Mouse (Mus musculus): ENCODE measurements around the gene Mapk3. TPM values are rescaled to one million over a fixed set of nuclear protein-coding genes. Genes with fewer than 3 reads are reported as not detected.

The Mapk3 gene
- polyA plus RNA-seq, 1 experiment from 2014 or later = 94.8 TPM

DNA sequence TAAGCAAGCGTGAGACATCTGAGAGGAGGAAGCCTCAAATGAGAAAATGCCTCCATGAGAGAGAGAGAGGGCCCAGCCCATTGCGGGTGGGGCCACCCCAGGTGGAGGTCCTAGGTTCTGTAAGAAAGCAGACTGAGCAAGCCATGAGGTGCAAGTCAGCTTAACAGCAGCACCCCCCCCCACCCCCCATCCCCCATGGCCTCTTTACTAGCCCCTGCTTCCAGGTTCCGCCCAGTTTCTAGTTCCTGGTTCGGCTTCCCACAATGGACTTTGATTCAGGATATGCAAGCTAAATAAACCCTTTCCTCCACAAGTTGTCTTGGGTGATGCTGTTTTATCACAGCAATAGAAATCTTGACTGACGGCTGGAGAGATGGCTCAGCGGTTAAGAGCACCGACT is 10.6 kb upstream of the Mapk3 start:
- Histone ChIP-seq H3K4me3 (replicated peaks; ENCODE audit: low read length) (no peak overlapping the region), H3K36me3 (ENCODE audit: control insufficient read depth, insufficient read depth, low read length) (no peaks in the 10 kb centered on the region), H3K9me3 (replicated peaks; ENCODE audit: control insufficient read depth, low read length) (no peaks in the 10 kb centered on the region), H3K4me2 (ENCODE audit: low read depth, low read length) (no peak overlapping the region), H3K4me1 (ENCODE audit: control insufficient read depth, insufficient read depth, low read length) (no peaks in the 10 kb centered on the region), H3K9ac (ENCODE audit: low read length) (no peak overlapping the region), H3K27me3 (ENCODE audit: control insufficient read depth, insufficient read depth, low read length) (no peaks in the 10 kb centered on the region), H3K27ac (ENCODE audit: low read length) (peak overlapping the region; percentile 46; the same call in 1 of the 2 replicates)
- no peak for ATAC-seq (ENCODE audit: insufficient read depth, low FRiP score)
- WGBS = 65% methylated on average over 7 of the region's 7 CpGs

DNA sequence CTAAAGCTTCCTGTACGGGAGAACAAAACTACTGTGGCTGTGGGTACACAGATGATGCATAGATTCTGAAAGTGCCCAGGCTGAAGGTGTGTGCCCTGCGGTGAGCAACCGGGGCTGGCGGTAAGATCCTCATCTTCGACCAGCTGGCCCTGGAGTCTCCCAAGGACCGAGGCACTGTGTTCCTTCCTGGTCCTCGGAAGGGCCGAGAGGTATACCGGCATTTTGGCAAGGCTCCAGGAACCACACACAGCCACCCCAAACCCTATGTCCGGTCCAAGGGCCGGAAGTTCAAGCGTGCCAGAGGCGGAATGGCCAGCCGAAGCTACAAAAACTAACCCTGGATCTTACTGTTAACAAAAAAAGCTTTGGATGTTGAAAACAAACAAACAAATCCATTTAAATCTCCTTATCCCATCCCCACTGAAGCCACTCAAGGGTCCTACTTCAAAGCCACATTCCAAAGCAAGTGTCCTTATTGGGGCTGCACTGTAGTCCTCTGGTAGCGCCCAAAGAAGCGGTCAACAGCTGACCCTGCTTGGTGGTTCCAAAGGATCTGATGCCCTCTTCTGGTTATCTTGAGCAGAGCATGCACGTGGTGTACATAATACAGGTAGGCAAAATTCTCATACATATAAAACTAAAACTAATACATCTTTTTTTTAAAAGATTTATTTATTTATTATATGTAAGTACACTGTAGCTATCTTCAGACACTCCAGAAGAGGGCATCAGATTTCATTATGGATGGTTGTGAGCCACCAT is 9.6 kb upstream of the Mapk3 start:
- no peaks in the 10 kb centered on the region for H3K27me3 ChIP-seq (ENCODE audit: control insufficient read depth, insufficient read depth, low read length)
- no peak overlapping the region for H3K27ac ChIP-seq (ENCODE audit: low read length)
- WGBS = 94% methylated on average over 17 of the region's 17 CpGs
- no peak for ATAC-seq (ENCODE audit: insufficient read depth, low FRiP score)
- no peaks in the 10 kb centered on the region for H3K36me3 ChIP-seq (ENCODE audit: control insufficient read depth, insufficient read depth, low read length)
- H3K9me3 ChIP-seq (replicated peaks; ENCODE audit: control insufficient read depth, low read length) = no peaks in the 10 kb centered on the region
- H3K4me3 ChIP-seq (replicated peaks; ENCODE audit: low read length) = no peak overlapping the region
- no peak overlapping the region for H3K4me2 ChIP-seq (ENCODE audit: low read depth, low read length)
- no peaks in the 10 kb centered on the region for H3K4me1 ChIP-seq (ENCODE audit: control insufficient read depth, insufficient read depth, low read length)
- no peak overlapping the region for H3K9ac ChIP-seq (ENCODE audit: low read length)

DNA sequence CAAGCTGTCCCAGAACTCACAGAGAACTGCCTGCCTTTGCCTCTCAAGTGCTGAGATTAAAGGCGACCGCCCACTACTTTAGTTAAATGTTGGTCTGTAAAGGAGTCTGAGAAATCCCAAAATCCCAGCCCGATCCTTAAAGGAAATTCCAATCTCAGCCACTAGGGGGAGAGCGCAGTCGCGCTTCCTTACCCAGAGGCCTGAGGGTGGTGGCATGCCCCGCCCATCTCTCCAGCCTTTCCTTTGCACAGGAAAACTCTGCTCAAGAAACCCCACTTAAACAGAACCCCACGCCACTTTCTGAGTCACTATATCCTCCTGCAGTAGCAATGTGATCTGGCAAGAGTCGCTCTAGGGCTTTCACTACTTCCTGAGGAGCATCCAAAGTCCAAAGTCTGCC is 4.5 kb upstream of the Mapk3 start:
- H3K9ac ChIP-seq (ENCODE audit: low read length) = peak overlapping the region; percentile 65
- H3K4me2 ChIP-seq (ENCODE audit: low read depth, low read length) = peak overlapping the region; percentile 34; the same call in 1 of the 2 replicates
- H3K4me1 ChIP-seq (ENCODE audit: control insufficient read depth, insufficient read depth, low read length) = peaks cover 4% of the 10 kb centered on the region; the same call in 1 of the 2 replicates
- H3K36me3 ChIP-seq (ENCODE audit: control insufficient read depth, insufficient read depth, low read length) = no peaks in the 10 kb centered on the region
- H3K27me3 ChIP-seq (ENCODE audit: control insufficient read depth, insufficient read depth, low read length) = no peaks in the 10 kb centered on the region
- H3K9me3 ChIP-seq (replicated peaks; ENCODE audit: control insufficient read depth, low read length) = no peaks in the 10 kb centered on the region
- peak overlapping the region; percentile 31; the same call in 1 of the 2 replicates for H3K27ac ChIP-seq (ENCODE audit: low read length)
- WGBS = 2% methylated on average over 9 of the region's 9 CpGs
- H3K4me3 ChIP-seq (replicated peaks; ENCODE audit: low read length) = no peak overlapping the region; the same call in 1 of the 2 replicates
- ATAC-seq (ENCODE audit: insufficient read depth, low FRiP score) = peak; percentile 67

DNA sequence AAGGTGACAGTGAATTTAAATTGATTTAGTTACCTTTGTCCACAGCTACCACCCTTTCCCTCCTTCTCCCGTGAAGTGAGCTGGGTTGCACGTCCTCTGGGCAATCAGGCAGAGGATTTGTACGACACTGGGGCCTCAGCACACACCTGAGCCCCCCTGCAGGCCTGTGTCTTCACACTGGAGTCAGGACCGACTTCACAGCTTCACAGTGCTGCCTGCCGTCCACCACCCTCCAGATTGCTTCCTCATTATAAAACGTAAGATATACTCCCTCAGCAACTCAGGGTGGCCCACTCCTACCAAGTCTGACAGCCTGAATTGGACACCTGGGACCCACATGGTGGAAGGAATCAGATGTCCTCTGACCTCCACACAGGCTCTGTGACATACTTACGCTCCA is 862 bp upstream of the Mapk3 start:
- ATAC-seq (ENCODE audit: insufficient read depth, low FRiP score) = no peak
- Histone ChIP-seq H3K4me3 (replicated peaks; ENCODE audit: low read length) (no peak overlapping the region), H3K9me3 (replicated peaks; ENCODE audit: control insufficient read depth, low read length) (no peaks in the 10 kb centered on the region), H3K36me3 (ENCODE audit: control insufficient read depth, insufficient read depth, low read length) (peaks cover 4% of the 10 kb centered on the region; the same call in 1 of the 2 replicates), H3K4me2 (ENCODE audit: low read depth, low read length) (no peak overlapping the region), H3K4me1 (ENCODE audit: control insufficient read depth, insufficient read depth, low read length) (peaks cover 34% of the 10 kb centered on the region), H3K9ac (ENCODE audit: low read length) (peak overlapping the region; percentile 59; the same call in 1 of the 2 replicates), H3K27me3 (ENCODE audit: control insufficient read depth, insufficient read depth, low read length) (no peaks in the 10 kb centered on the region), H3K27ac (ENCODE audit: low read length) (no peak overlapping the region)
- WGBS = 72% methylated on average over 7 of the region's 7 CpGs

DNA sequence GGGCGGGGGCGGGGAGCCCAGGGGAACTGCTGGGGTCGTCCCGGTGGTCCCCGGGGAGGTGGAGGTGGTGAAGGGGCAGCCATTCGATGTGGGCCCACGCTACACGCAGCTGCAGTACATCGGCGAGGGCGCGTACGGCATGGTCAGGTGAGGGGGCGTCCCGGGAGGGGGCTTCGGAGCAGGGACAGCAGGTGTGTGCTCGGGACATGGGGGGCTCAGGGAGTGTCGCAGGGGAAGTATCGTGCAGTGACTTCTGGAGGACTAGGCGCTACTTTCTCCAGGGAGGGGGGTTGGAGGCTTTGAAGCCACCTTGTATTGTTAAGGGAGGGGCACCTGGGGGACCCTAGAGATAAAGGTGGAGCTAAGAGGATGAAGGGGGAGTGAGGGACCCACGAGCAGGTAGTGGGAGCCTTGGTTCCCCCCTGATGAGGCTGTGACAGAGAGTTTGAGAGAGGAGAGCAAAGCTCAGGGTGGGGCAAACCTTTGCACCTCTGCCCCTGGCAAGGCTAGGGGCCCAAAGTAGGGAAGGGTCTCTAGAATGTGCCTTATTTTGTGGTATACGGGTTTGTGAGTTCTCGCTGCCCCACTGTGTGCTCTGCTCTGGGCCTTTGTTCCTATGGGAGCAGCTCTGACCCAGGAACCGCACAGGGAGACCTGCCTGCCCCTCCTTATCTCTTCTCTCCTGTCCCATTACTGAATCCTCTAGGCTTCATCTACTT is 430 bp downstream of the Mapk3 start:
- no peaks in the 10 kb centered on the region for H3K27me3 ChIP-seq (ENCODE audit: control insufficient read depth, insufficient read depth, low read length)
- peak overlapping the region; percentile 81 for H3K4me3 ChIP-seq (replicated peaks; ENCODE audit: low read length)
- peak overlapping the region; percentile 92 for H3K4me2 ChIP-seq (ENCODE audit: low read depth, low read length)
- peak overlapping the region; percentile 92 for H3K9ac ChIP-seq (ENCODE audit: low read length)
- ATAC-seq (ENCODE audit: insufficient read depth, low FRiP score) = peak; percentile 12
- peak overlapping the region; percentile 99 for H3K27ac ChIP-seq (ENCODE audit: low read length)
- peaks cover 11% of the 10 kb centered on the region for H3K36me3 ChIP-seq (ENCODE audit: control insufficient read depth, insufficient read depth, low read length)
- under 1% methylated on average over 22 of the region's 24 CpGs for WGBS
- no peaks in the 10 kb centered on the region for H3K9me3 ChIP-seq (replicated peaks; ENCODE audit: control insufficient read depth, low read length)
- peaks cover 34% of the 10 kb centered on the region for H3K4me1 ChIP-seq (ENCODE audit: control insufficient read depth, insufficient read depth, low read length)

DNA sequence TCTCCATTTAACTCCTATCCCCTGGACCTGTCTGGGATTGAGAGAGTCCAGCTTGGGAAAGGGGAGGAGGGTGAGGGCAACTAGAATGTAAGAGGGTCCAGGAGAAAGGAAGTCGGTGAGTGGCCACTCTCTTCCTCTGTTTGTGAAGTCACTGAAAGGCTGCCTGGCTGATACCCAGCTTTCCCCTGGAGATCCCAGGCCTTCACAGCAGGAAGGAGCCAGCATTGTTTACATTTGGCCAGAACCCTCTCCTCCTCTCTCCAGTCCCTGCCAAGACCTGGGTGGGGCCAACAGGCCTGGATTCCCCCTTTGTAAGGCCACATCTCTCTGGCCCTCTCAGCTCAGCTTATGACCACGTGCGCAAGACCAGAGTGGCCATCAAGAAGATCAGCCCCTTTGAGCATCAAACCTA is 996 bp downstream of the Mapk3 start:
- H3K4me2 ChIP-seq (ENCODE audit: low read depth, low read length) = peak overlapping the region; percentile 92
- H3K36me3 ChIP-seq (ENCODE audit: control insufficient read depth, insufficient read depth, low read length) = peaks cover 16% of the 10 kb centered on the region
- H3K9me3 ChIP-seq (replicated peaks; ENCODE audit: control insufficient read depth, low read length) = no peaks in the 10 kb centered on the region
- H3K27me3 ChIP-seq (ENCODE audit: control insufficient read depth, insufficient read depth, low read length) = no peaks in the 10 kb centered on the region
- WGBS = 15% methylated on average over 3 of the region's 3 CpGs
- H3K9ac ChIP-seq (ENCODE audit: low read length) = peak overlapping the region; percentile 92
- H3K4me1 ChIP-seq (ENCODE audit: control insufficient read depth, insufficient read depth, low read length) = peaks cover 30% of the 10 kb centered on the region
- H3K27ac ChIP-seq (ENCODE audit: low read length) = peak overlapping the region; percentile 99
- ATAC-seq (ENCODE audit: insufficient read depth, low FRiP score) = peak; percentile 79
- H3K4me3 ChIP-seq (replicated peaks; ENCODE audit: low read length) = peak overlapping the region; percentile 81

DNA sequence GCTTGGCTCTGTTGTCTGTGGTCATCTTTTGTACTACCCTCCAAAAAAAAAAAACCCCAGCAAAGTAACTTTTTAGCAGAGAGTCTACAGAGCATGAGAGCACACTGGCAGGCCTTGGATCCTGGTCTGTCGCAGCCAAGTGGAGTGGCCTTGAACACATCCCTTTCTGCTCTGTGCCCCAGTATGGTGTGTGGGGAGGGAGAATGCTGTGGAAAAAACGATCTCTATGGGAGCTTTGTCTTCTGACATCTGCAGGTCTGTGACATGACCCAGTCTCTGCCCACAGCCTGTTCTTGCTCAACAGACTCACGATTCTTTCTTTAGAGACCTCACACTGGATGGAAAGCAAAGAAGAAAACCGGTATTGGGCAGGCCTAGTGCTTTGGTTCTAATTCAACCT is 1.6 kb downstream of the Mapk3 start:
- Histone ChIP-seq H3K27me3 (ENCODE audit: control insufficient read depth, insufficient read depth, low read length) (no peaks in the 10 kb centered on the region), H3K4me1 (ENCODE audit: control insufficient read depth, insufficient read depth, low read length) (peaks cover 33% of the 10 kb centered on the region), H3K4me3 (replicated peaks; ENCODE audit: low read length) (peak overlapping the region; percentile 81), H3K36me3 (ENCODE audit: control insufficient read depth, insufficient read depth, low read length) (peaks cover 19% of the 10 kb centered on the region), H3K9ac (ENCODE audit: low read length) (peak overlapping the region; percentile 92), H3K9me3 (replicated peaks; ENCODE audit: control insufficient read depth, low read length) (no peaks in the 10 kb centered on the region), H3K4me2 (ENCODE audit: low read depth, low read length) (peak overlapping the region; percentile 92), H3K27ac (ENCODE audit: low read length) (peak overlapping the region; percentile 99)
- WGBS = 45% methylated on average over 4 of the region's 4 CpGs
- no peak for ATAC-seq (ENCODE audit: insufficient read depth, low FRiP score)

DNA sequence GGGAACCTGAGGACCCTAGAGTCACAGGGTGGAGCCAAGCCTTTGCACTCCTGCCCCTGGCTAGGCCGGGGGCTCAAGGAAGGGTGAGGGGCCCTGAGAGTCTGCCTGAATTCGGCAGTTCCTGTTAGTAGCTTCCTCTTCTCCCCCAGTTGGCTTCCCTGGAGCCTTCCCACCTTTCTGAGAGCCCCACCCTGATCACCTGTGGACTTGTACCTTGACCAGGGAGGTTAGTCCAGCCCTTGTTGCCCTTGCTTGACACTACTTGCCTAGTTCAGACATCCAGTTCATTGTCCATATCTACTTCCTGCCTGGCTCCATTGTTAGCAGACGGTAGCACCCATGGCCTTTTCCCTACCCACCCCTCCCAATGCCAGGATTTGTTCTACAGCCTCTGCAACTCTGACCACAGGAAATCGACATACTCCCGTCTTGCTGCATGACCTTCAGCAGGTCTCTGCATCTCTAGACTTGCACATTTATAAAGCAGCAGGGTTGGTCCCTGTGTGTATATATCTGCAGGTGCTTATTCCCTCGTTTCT is 2.2 kb downstream of the Mapk3 start:
- Histone ChIP-seq H3K9ac (ENCODE audit: low read length) (peak overlapping the region; percentile 92; the same call in 1 of the 2 replicates), H3K4me3 (replicated peaks; ENCODE audit: low read length) (peak overlapping the region; percentile 81), H3K27ac (ENCODE audit: low read length) (peak overlapping the region; percentile 99), H3K4me1 (ENCODE audit: control insufficient read depth, insufficient read depth, low read length) (peaks cover 38% of the 10 kb centered on the region), H3K9me3 (replicated peaks; ENCODE audit: control insufficient read depth, low read length) (no peaks in the 10 kb centered on the region), H3K36me3 (ENCODE audit: control insufficient read depth, insufficient read depth, low read length) (peaks cover 19% of the 10 kb centered on the region), H3K4me2 (ENCODE audit: low read depth, low read length) (peak overlapping the region; percentile 92), H3K27me3 (ENCODE audit: control insufficient read depth, insufficient read depth, low read length) (no peaks in the 10 kb centered on the region)
- ATAC-seq (ENCODE audit: insufficient read depth, low FRiP score) = no peak; the same call in 1 of the 2 replicates
- WGBS = 40% methylated on average over 6 of the region's 6 CpGs

Measured in stomach, embryonic 16.5 days (tissue).